Mouse (Mus musculus) midbrain, embryonic 13.5 days (tissue): ENCODE results near the gene D430019H16Rik. TPM values are rescaled to one million over a fixed set of nuclear protein-coding genes. Genes with fewer than 3 reads are reported as not detected.

ENCODE experiments used
- ATAC-seq: fragments of 200-750 bp; cut with Nextera tagmentation; 2 replicates; pipeline ENCODE4 v1.8.0; 2017; ENCODE audit warnings: mild to moderate bottlenecking, moderate TSS enrichment, moderate library complexity
- H3K27ac ChIP-seq: fragments of 300-500 bp; sonication (generic); 2 replicates; pipeline ENCODE4 v1.5.1; 2015; ENCODE audit warnings: inconsistent platforms, mild to moderate bottlenecking, moderate library complexity
- H3K27me3 ChIP-seq: fragments of 300-500 bp; sonication (generic); 2 replicates; pipeline ENCODE4 v1.6.1; 2015; ENCODE audit warnings: mild to moderate bottlenecking, inconsistent platforms
- H3K36me3 ChIP-seq: fragments of 300-500 bp; sonication (generic); 2 replicates; pipeline ENCODE4 v1.6.1; 2015; ENCODE audit warnings: mild to moderate bottlenecking, inconsistent platforms
- H3K4me1 ChIP-seq: fragments of 300-500 bp; sonication (generic); replicated peaks from 2 replicates; pipeline ENCODE4 v1.6.1; 2015; ENCODE audit warnings: inconsistent platforms
- H3K4me2 ChIP-seq: fragments of 300-500 bp; sonication (generic); replicated peaks from 2 replicates; pipeline ENCODE4 v1.6.1; 2015; ENCODE audit warnings: moderate library complexity, mild to moderate bottlenecking, inconsistent platforms
- H3K4me3 ChIP-seq: fragments of 300-500 bp; sonication (generic); replicated peaks from 2 replicates; pipeline ENCODE4 v1.5.1; 2015; ENCODE audit warnings: mild to moderate bottlenecking, inconsistent platforms
- H3K9ac ChIP-seq: fragments of 300-500 bp; sonication (generic); replicated peaks from 2 replicates; pipeline ENCODE4 v1.6.1; 2015; ENCODE audit warnings: mild to moderate bottlenecking, inconsistent platforms
- H3K9me3 ChIP-seq: fragments of 300-500 bp; sonication (generic); 2 replicates; pipeline ENCODE4 v1.6.1; 2016; ENCODE audit warnings: mild to moderate bottlenecking, inconsistent platforms
- WGBS: fragments of 180-500 bp; shearing (Covaris S2); methylation state at CpG from one replicate; pipeline ENCODE4 v1.1.7; 2015; 5-methylcytosine and 5-hydroxymethylcytosine counted together
- polyA plus RNA-seq: library from polyadenylated mRNA; unstranded; fragments of >200 nt; fragmentation: Nextera tagmentation; extraction: Ambion mirVana; gene quantifications from 2 replicates; pipeline ENCODE4 v1.2.1, GENCODE M21; 2015

The D430019H16Rik gene
- 12.6 and 13.2 TPM in 2 replicates for polyA plus RNA-seq

DNA sequence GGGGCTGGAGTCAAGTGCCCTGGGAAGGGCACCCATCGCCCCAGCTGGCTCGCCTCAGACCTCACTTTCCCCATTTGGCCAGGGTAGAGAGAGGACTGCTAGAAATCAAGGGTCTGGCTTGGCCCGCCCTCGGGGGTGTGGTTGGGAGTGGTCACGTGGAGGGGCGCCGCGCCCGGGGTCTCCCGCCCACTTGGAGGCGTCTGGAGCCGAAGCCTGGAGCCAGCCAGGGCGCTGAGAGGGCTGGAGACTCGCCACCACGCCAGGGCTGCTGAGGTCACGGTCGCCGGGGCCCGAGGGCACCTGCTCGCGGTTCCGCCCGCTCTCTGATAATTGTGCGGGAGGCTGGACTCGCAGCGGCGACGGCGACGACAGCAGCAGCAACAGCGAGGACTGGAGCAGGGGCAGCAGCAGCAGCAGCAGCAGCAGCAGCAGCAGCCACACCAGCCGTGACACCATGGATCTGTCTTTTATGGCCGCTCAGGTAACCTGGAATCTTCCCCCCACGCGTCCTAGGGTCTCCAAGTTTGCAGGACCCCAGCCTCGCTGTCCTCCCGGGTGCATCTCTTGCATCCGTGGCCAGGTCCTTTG is at the start of gene D430019H16Rik:
Gene D430019H16Rik, plus strand, starts transcription at position 187 of the 588 bp plus-strand sequence.
- Histone ChIP-seq H3K27me3 (no peaks in the 10 kb centered on the region), H3K36me3 (0 out of 2 replicates have a peak, but pooled peaks cover 5% of the 10 kb centered on the region), H3K9ac (peak within 1 kb of the TSS; percentile 92), H3K27ac (peak within 1 kb of the TSS; percentile 84), H3K4me3 (peak within 1 kb of the TSS; percentile 89), H3K9me3 (no peaks in the 10 kb centered on the region), H3K4me2 (peak within 1 kb of the TSS; percentile 79), H3K4me1 (peaks cover 48% of the 10 kb centered on the region)
- WGBS = under 1% methylated on average over 38 of the region's 38 CpGs
- ATAC-seq = peak; percentile 92

DNA sequence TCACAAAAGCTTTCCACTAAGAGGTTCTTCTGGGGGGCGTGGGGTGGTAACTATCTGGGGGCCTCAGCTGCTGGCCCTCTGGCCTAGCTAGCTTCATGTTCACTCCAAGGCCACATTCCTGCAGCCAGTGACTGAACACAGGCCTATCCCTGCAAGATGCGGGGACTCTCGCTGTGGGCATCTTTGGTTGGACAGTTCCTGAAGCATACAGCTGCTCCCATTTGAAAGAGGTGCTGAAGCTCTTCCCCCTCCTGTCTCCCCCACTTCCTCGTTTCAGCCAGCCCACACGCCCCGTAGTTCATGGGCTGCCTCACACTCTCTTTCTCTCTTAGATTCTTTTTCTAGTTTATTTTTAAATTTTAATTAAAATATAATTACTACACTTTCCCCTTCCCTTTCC is 47.6 kb upstream of the D430019H16Rik start:
- WGBS = 69% methylated on average over 6 of the region's 6 CpGs
- no peak for ATAC-seq
- Histone ChIP-seq H3K4me3 (no peak overlapping the region), H3K27ac (no peak overlapping the region), H3K27me3 (no peaks in the 10 kb centered on the region), H3K9ac (no peak overlapping the region), H3K4me2 (no peak overlapping the region), H3K4me1 (0 out of 2 replicates have a peak, but pooled peaks cover 4% of the 10 kb centered on the region), H3K36me3 (no peaks in the 10 kb centered on the region), H3K9me3 (no peaks in the 10 kb centered on the region)

GRCm38 (mm10) chr12:105413909-105414308 is 39.7 kb upstream of the D430019H16Rik start:
- Histone ChIP-seq H3K4me2 (no peak overlapping the region), H3K4me3 (no peak overlapping the region), H3K4me1 (peaks cover 8% of the 10 kb centered on the region; the same call in 1 of the 2 replicates), H3K27ac (peak overlapping the region; percentile 30; the same call in 1 of the 2 replicates), H3K9ac (no peak overlapping the region), H3K36me3 (no peaks in the 10 kb centered on the region), H3K9me3 (no peaks in the 10 kb centered on the region), H3K27me3 (no peaks in the 10 kb centered on the region; the same call in 1 of the 2 replicates)
- WGBS = 76% methylated on average over 8 of the region's 8 CpGs
- ATAC-seq = no peak

- no peak overlapping the region for H3K4me2 ChIP-seq
- H3K36me3 ChIP-seq = no peaks in the 10 kb centered on the region
- 52% methylated on average over 6 of the region's 6 CpGs for WGBS
- H3K4me3 ChIP-seq = no peak overlapping the region
- H3K27ac ChIP-seq = no peak overlapping the region
- no peaks in the 10 kb centered on the region for H3K9me3 ChIP-seq
- ATAC-seq = no peak
- no peaks in the 10 kb centered on the region for H3K27me3 ChIP-seq
- no peak overlapping the region for H3K9ac ChIP-seq
- 0 out of 2 replicates have a peak, but pooled peaks cover 3% of the 10 kb centered on the region for H3K4me1 ChIP-seq
Observed at GRCm38 (mm10) chr12:105420476-105420875, 33.2 kb upstream of the D430019H16Rik start.

DNA sequence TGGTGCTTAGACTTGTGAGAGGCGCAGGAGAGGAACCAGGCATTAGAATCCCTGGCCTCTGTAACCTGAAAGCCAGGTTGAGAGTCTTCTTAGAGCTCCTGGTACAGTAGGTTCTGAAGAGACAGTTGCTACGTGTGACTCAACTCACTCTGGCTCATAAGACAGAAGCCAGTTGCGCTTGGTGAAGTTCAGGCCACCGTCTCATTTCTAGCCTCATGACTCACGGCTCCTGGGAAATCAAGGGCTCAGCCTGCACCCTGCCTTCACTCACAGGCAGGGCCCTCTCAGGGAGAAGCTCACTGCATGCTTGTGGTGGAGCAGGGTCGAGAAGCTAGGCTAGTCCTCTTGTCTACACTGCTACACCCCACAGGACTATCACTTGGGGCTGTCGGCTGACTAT is 27.1 kb upstream of the D430019H16Rik start:
- no peak overlapping the region for H3K27ac ChIP-seq
- no peak for ATAC-seq
- H3K9ac ChIP-seq = no peak overlapping the region
- no peaks in the 10 kb centered on the region for H3K9me3 ChIP-seq
- no peak overlapping the region for H3K4me3 ChIP-seq
- no peaks in the 10 kb centered on the region for H3K27me3 ChIP-seq
- H3K4me1 ChIP-seq = 0 out of 2 replicates have a peak, but pooled peaks cover 3% of the 10 kb centered on the region
- 79% methylated on average over 7 of the region's 7 CpGs for WGBS
- no peak overlapping the region for H3K4me2 ChIP-seq
- no peaks in the 10 kb centered on the region for H3K36me3 ChIP-seq

DNA sequence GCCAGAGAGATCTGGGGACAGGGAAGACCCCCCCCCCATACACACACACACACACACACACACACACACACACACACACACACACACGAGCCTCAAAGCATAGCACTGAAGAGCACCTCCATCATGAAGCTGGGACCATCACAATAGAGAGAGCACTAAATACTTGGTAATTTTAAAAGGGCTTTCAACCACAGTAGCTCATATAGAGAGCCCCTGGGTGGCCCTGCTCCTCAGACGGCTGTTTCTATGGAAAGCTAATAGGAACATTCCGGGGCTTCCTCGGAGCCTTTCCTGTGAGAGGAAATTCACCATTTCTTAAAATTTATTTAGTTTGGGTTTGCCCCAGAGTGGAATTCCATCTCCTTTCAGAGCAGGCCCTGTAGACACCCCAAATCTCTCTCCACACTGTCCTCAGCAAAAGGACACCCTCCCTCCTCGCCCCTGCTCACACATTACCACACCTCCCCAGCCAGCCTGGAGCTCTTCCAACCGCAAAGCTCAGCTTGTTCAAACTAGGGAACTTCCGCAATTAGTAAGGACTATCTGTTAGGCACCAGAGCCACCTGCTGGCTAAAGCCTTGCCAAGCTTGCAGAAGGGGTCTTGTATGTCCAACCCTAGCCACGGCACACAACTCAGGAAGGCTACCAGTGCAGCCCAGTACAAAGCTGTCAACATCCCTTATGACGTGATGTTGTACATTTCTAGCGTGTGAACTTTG is 26.5 kb upstream of the D430019H16Rik start:
- Histone ChIP-seq H3K27ac (no peak overlapping the region), H3K36me3 (no peaks in the 10 kb centered on the region), H3K9ac (no peak overlapping the region), H3K4me1 (0 out of 2 replicates have a peak, but pooled peaks cover 3% of the 10 kb centered on the region), H3K27me3 (no peaks in the 10 kb centered on the region), H3K9me3 (no peaks in the 10 kb centered on the region), H3K4me2 (no peak overlapping the region), H3K4me3 (no peak overlapping the region)
- ATAC-seq = peak; percentile 87
- 29% methylated on average over 10 of the region's 10 CpGs for WGBS

- no peak overlapping the region for H3K9ac ChIP-seq
- no peak for ATAC-seq
- H3K36me3 ChIP-seq = no peaks in the 10 kb centered on the region
- H3K4me3 ChIP-seq = no peak overlapping the region
- H3K27ac ChIP-seq = no peak overlapping the region
- H3K4me1 ChIP-seq = 0 out of 2 replicates have a peak, but pooled peaks cover 3% of the 10 kb centered on the region
- no peak overlapping the region for H3K4me2 ChIP-seq
- H3K27me3 ChIP-seq = no peaks in the 10 kb centered on the region
- WGBS = 59% methylated on average over 3 of the region's 3 CpGs
- no peaks in the 10 kb centered on the region for H3K9me3 ChIP-seq
Observed at GRCm38 (mm10) chr12:105431872-105432271, 21.8 kb upstream of the D430019H16Rik start.

DNA sequence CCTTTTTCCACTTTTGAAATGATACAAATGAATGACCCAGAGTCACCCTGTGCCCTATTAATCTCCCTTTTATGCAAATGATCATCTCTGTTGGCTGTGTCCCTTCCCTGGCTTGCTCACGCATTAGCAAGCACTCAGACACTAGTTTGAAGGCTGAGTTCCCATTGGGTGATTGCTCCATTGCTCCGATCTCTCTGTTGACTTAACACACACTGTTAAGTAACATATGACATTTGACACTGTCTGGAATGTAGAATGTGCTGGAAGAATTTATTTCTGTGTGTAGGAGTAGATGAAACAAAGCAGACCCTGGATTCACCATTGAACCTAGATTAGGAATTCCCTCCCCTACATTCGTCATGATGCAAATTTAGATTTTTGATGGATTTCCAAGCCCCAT is 20.8 kb upstream of the D430019H16Rik start:
- no peaks in the 10 kb centered on the region for H3K9me3 ChIP-seq
- H3K9ac ChIP-seq = no peak overlapping the region
- ATAC-seq = no peak
- no peak overlapping the region for H3K27ac ChIP-seq
- no peak overlapping the region for H3K4me2 ChIP-seq
- WGBS = 70% methylated on average over 3 of the region's 3 CpGs
- no peak overlapping the region for H3K4me3 ChIP-seq
- H3K27me3 ChIP-seq = no peaks in the 10 kb centered on the region
- H3K36me3 ChIP-seq = no peaks in the 10 kb centered on the region
- H3K4me1 ChIP-seq = no peaks in the 10 kb centered on the region

GRCm38 (mm10) chr12:105438259-105438658 is 15.4 kb upstream of the D430019H16Rik start:
- 62% methylated on average over 5 of the region's 5 CpGs for WGBS
- Histone ChIP-seq H3K4me1 (no peaks in the 10 kb centered on the region), H3K27me3 (no peaks in the 10 kb centered on the region), H3K36me3 (no peaks in the 10 kb centered on the region), H3K4me3 (no peak overlapping the region), H3K9me3 (no peaks in the 10 kb centered on the region), H3K27ac (no peak overlapping the region), H3K9ac (no peak overlapping the region), H3K4me2 (no peak overlapping the region)
- ATAC-seq = no peak

DNA sequence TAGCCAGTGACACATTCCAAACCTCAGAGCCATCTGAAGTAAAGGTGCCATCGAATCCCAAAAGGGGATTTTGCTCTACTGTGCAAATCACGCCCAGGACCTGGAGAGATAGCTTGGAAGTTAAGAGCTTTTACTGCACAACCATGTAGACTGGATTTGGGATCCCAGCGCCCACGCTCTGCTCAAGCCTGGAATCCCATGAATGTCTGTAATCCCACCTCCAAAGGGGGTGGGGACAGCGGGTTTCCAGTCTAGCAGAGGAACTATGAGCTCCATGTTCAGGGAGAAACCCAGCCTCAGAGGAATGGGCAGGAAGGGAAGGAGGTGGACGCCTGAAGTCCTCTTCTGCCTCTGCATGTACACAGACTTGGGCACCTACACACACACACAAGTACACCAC is 13.7 kb upstream of the D430019H16Rik start:
- Histone ChIP-seq H3K4me1 (no peaks in the 10 kb centered on the region), H3K36me3 (no peaks in the 10 kb centered on the region), H3K27me3 (no peaks in the 10 kb centered on the region), H3K9me3 (no peaks in the 10 kb centered on the region), H3K9ac (no peak overlapping the region), H3K4me3 (no peak overlapping the region), H3K27ac (no peak overlapping the region), H3K4me2 (no peak overlapping the region)
- no peak for ATAC-seq
- 70% methylated on average over 6 of the region's 6 CpGs for WGBS

DNA sequence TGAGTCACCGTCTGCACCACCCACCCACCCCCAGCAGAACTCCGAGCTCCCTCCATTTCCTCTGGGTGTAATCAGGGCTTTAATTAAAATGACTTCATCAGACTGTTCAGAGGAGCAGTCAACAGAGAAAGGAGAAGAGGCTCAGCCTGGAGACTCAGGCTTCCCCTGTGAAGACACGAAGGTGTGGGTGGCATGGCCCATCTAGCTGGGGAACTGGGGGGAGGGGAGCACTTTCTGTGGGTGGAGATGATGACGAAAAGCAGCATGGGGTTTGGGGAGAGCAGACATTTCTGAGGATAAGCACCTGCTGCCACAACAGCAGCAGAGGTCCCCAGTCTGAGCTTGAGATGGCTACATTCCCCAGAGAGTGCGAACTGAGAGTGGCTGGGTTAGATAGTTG is 10.1 kb upstream of the D430019H16Rik start:
- Histone ChIP-seq H3K4me2 (no peak overlapping the region), H3K4me3 (no peak overlapping the region), H3K36me3 (no peaks in the 10 kb centered on the region), H3K9me3 (no peaks in the 10 kb centered on the region), H3K9ac (no peak overlapping the region), H3K27ac (no peak overlapping the region), H3K4me1 (no peaks in the 10 kb centered on the region), H3K27me3 (no peaks in the 10 kb centered on the region)
- 68% methylated on average over 5 of the region's 5 CpGs for WGBS
- no peak for ATAC-seq

- H3K36me3 ChIP-seq = no peaks in the 10 kb centered on the region
- H3K9me3 ChIP-seq = no peaks in the 10 kb centered on the region
- no peaks in the 10 kb centered on the region for H3K27me3 ChIP-seq
- H3K4me3 ChIP-seq = no peak overlapping the region
- H3K4me2 ChIP-seq = no peak overlapping the region
- WGBS = 81% methylated on average over 6 of the region's 6 CpGs
- H3K4me1 ChIP-seq = no peaks in the 10 kb centered on the region
- H3K9ac ChIP-seq = no peak overlapping the region
- no peak for ATAC-seq
- no peak overlapping the region for H3K27ac ChIP-seq
Observed at GRCm38 (mm10) chr12:105445767-105446166, 7.9 kb upstream of the D430019H16Rik start.
